Mouse (Mus musculus): Measurements from ENCODE around the gene Prkcq.

DNA sequence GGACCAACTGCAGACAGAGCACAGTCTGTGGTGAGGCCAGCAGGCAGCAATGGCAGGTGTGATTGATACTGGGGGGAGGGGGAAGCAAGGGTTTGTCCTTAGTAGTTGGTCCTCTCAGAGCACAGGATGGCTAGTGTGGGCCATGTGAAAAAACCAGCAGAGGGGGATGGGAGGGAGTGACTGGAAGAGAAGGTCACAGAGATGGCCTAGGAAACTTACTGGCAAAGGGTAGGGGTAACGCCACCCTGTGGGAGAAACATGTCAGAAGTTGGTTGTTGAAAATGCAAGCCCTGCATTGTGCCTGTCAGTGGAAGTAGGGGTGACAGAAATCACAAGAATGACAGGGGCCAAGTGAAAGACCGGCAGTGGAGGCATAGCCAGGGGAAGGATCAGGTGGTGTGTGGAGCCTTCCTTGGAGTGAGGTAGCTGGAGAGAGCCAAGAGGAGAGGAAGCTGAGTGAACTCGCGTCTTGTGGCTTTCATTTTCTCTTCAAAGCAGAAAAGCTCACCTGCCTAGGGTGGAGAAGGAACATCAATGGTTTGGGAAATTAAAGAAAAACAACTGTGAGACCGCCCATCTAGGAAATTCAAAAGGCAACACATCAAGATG, 22.9 kb downstream of the Prkcq start:
- TF ChIP-seq CTCF (IDR thresholded peaks at IDR 0.05; ENCODE audit: extremely low read depth, insufficient read length, insufficient replicate concordance, low read depth, low read length) (no peak), POLR2A (IDR thresholded peaks at IDR 0.05; ENCODE audit: low read depth, low read length) (no peak)
